Mouse (Mus musculus) lung, adult 10 weeks (tissue): ENCODE measurements around the gene Gm3194. TPM values are rescaled to one million over a fixed set of nuclear protein-coding genes. Genes with fewer than 3 reads are reported as not detected.

ENCODE experiments used
- polyA plus RNA-seq: library from polyadenylated mRNA; stranded (reverse); fragments of 350-450 nt; fragmentation: Illumina TruSeq; extraction: RNeasy Lipid Tissue Mini Kit (QIAGEN cat#74804); gene quantifications from one replicate; pipeline ENCODE4 v1.2.3, GENCODE M21; 2014; ENCODE audit warnings: low read depth, low replicate concordance; ENCODE audit not compliant: insufficient read depth

Gm3194 gene
- polyA plus RNA-seq = not detected

GRCm38 (mm10) chr14:5455367-5455766 is at the start of gene Gm3194:
Gene Gm3194 (minus strand): TSS chr14:5455467.

GRCm38 (mm10) chr14:5501374-5501773 is 46.1 kb upstream of the Gm3194 start, which contains the start of gene Gm3488:
Gene Gm3488 (plus strand): TSS chr14:5501674.

GRCm38 (mm10) chr14:5483907-5484306 is 28.6 kb upstream of the Gm3194 start, which contains the start of gene Gm3187:
Gene Gm3187 (plus strand): TSS chr14:5484207.

GRCm38 (mm10) chr14:5477730-5478129 is 22.5 kb upstream of the Gm3194 start, which contains the start of gene Gm8246:
Gene Gm8246 (minus strand): TSS chr14:5477830.

GRCm38 (mm10) chr14:5388949-5389348 is 66.3 kb downstream of the Gm3194 start, which contains the start of gene Gm3500:
Gene Gm3500 (minus strand): TSS chr14:5389049.

Other genes with a start within 250 kb of the Gm3194 start
- gene Gm3526, start 194.9 kb downstream of the Gm3194 start, polyA plus RNA-seq = not detected
- gene Gm3542, start 120.5 kb downstream of the Gm3194 start, polyA plus RNA-seq = not detected
- gene Gm3500, start 66.4 kb downstream of the Gm3194 start, polyA plus RNA-seq = 0.28 TPM
- gene Gm8246, start 22.4 kb upstream of the Gm3194 start, polyA plus RNA-seq = not detected
- not detected for gene Gm3187, start 28.7 kb upstream of the Gm3194 start, polyA plus RNA-seq
- 0.15 TPM for gene Gm3488, start 46.2 kb upstream of the Gm3194 start, polyA plus RNA-seq
- not detected for gene Gm3532, start 83.0 kb upstream of the Gm3194 start, polyA plus RNA-seq
- not detected for gene Gm8265, start 177.6 kb upstream of the Gm3194 start, polyA plus RNA-seq
- gene Gm9603, start 232.0 kb upstream of the Gm3194 start, polyA plus RNA-seq = not detected